Mouse (Mus musculus) heart, postnatal 14 days (tissue): ENCODE results near the gene Loxl3. TPM values are rescaled to one million over a fixed set of nuclear protein-coding genes. Genes with fewer than 3 reads are reported as not detected.

Experiments
- DNase-seq, 2 experiments: peaks; one replicate each; pipeline ENCODE4 v3.0.0; 2021 to 2022
- intact Hi-C: fragments of 180-260 bp; cut with DNase I; formaldehyde crosslinking; loops from one replicate; pipeline ENCODE4 v1.15.1; 2025
- long read RNA-seq, 2 experiments: library from polyadenylated mRNA; stranded (forward); transcript quantifications; one replicate each; pipeline ENCODE4 v2.0.0; 2021
- total RNA-seq, 2 experiments: library from RNA; stranded (reverse); gene quantifications; 2 replicates each; pipeline ENCODE4 v1.2.3; 2021

Gene Loxl3
- 1 to 10 TPM; 3.9 to 4.9 TPM for total RNA-seq
- long read RNA-seq, experiment 1, full-length matches to known transcripts: 6 of 7 reads
- long read RNA-seq, experiment 1, partial matches to known transcripts: 0 of 7 reads
- long read RNA-seq, experiment 1, other reads (novel, unspliced or antisense): 1 of 7 reads
- long read RNA-seq, experiment 2, full-length matches to known transcripts: 10 of 17 reads
- long read RNA-seq, experiment 2, partial matches to known transcripts: 2 of 17 reads
- long read RNA-seq, experiment 2, other reads (novel, unspliced or antisense): 5 of 17 reads

DNA sequence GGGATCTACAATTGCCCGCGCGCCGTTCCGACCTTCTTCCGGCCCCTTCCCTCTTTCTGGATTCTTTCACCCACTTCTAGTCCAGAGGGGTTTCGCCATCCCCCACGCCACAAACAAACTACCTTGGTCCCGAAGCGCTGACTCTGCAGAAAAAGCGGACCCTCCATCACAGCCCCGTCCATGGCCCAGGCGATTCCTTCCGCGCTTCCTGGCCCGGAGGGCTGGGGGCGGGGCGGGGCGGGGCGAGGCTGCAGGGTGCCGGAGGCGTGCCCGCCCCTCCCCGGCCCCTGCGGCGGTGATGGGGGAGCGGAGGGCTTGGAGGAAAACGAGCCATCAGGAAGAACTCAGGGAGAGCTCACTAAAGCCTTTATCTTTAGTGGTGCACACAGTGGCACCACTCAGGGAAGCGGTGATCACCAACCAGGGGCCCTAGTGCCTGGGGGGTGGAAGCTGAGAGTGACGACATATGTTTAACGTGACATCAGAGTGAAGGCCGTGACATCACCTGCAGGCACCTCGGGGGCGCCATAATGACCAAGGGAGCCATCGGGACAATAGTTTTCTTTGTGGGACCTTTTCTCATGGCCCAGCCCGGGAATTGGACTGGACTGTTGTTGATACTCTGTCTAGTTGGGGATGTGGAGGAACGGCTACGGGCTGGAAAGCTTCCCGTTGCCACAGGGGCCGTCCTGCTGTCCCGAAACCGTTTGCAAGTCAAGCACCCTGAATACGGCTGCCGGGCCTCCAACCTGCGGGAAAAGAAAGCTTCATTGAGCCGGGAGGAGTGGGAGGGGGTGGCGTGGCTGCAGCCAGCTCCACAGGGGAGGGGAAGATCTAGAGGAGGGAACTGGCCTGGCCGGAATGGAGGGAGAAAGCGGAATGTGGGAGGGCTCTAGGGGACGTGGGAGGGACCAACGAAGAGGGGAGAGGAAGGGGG, at the start of gene Loxl3, which contains the start of gene Dok1:
TSS of gene Loxl3 (plus strand) at position 925 of the 937 bp plus-strand sequence.
TSS of gene Dok1 (minus strand) at position 223 of the 937 bp plus-strand sequence.
- intact Hi-C loops: loop anchor here (5.0 kb wide), 1 partner anchor 36 kb away; no protein-coding TSS in a partner anchor
- DNase-seq: peak; percentile 75 to 78

DNA sequence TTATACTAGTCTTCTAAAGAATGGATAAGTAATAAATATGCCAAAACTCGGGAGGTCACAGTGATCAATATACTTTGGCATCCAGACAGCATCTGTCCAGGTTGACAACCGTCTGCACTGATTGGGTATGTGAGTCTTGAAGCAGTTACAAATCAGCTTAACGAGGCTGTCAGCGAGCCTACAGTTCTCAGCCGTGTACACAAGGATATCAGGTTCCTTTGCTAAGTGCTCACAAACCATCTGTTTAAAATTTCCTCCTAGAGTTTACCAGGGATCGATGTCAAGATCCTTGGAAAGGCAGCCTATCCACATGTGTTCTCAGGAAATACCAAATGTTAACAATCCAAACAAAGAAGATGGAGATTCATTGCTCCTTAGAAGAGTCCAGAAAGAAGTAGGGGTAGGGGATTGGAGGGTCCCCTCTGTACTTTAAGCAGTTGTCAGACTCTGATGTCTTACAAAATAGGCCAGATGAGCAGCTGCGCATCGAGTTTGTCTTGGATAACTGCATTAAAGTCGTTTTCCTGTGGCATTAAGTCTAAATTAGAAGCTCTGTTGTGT, 46.5 kb upstream of the Loxl3 start:
- intact Hi-C loops: no loop called here
- no peak for DNase-seq

DNA sequence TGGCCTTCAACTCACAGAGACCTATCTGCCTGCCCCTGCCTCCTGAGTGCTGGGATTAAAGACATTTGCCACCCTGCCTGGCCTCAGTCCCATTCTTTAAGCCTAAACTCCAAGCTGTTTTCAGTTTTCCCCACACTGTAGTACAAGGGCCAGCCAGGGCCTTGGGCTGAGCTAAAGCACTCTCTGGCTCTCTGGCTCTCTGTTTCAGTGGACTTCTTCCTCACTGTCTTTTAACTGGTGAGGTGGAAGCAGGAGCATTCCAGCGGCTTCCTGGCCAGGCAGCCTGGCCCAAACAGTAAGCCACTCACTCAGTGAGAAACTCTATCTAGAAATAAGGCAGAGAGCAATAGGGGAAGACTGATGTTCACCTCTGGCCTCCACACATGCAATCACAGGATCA, 40.3 kb upstream of the Loxl3 start:
- intact Hi-C loops: loop anchor here (10.0 kb wide), 1 partner anchor 281 kb away; no protein-coding TSS in a partner anchor
- no peak for DNase-seq

DNA sequence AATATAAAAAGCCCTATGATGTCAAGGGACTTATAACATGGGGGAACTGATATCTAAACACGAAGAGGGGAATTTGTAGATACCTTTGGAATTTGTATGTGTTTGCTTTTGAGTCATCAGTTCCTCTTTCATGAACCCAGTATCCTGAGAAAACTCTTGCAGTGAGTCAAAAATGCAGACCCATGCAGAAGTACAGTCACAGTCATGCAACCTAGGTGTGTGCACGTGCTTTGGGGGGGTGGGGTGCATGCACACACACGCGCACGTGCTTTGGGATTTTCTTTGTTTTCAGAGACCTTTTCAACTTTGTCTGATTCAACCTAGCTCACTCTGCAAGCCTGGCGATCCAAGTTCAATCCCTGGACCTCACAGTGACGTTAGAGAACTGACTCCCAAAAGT, 39.6 kb upstream of the Loxl3 start:
- intact Hi-C loops: loop anchor here (10.0 kb wide), 1 partner anchor 280 kb away; no protein-coding TSS in a partner anchor
- DNase-seq: no peak

DNA sequence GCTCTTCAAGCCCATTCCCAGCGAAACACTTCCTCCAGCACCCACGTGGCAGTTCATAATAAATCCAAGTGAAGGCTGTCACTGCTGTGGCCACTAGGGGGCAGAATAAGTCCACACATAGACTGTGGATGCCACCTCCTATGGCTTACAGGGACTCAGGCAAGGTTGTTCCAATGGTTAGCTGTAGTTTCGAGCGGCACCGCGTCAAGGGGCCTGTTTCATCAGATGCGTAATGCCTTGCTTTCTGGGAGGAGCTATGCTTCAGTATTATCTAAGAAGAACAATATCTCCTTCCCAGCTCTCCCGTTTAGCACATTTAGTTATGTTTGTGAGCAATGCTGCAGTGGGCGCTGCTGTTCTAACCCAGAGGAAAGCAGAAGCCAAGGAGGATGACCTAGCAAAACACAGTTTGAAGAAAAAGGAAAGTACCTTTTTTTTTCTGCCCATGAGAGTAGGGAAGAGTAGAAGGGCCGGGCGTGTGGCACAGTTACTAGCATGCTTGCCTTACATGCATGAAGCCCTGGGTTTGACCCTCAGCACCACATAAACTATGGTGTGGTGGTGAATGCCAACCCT, 37.1 kb upstream of the Loxl3 start:
- intact Hi-C loops: loop anchor here (2.0 to 10.0 kb wide), 4 partner anchors 35 to 278 kb away; partner anchors contain the start of genes Dok1 and Loxl3
- DNase-seq: peak; percentile 87 to 92

DNA sequence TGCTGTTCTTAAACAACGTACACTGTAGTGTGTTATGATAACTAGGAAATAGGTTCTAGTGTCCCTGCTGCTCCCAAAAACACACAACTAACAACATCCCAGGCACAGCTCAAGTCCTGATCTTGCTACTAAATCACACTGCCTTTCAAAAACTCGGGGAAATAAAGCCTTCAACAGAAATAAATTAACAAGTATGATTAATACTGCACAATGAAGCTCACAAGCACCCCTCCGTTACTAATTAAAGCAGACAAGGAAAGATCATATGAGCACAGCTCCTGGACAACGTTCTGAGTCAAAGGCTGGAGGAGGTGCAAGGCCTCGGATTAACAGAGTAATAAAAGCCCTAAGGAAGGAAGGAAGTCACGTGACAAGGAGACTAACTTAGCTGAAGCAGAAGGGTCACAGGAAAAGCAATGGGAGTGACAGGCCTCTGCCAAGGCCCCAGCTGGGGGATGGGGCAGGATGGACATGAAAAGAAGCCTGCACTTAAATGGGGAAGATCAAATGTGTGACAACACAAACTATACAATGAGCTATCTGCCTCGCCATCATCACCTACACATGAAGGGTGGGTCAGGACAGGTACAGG, 36.4 kb upstream of the Loxl3 start:
- intact Hi-C loops: loop anchor here (1.0 to 10.0 kb wide), 6 partner anchors 35 to 277 kb away; partner anchors contain the start of genes Aup1, Ccdc142, Dok1 and Gm42688
- DNase-seq: peak; percentile 35 to 47

DNA sequence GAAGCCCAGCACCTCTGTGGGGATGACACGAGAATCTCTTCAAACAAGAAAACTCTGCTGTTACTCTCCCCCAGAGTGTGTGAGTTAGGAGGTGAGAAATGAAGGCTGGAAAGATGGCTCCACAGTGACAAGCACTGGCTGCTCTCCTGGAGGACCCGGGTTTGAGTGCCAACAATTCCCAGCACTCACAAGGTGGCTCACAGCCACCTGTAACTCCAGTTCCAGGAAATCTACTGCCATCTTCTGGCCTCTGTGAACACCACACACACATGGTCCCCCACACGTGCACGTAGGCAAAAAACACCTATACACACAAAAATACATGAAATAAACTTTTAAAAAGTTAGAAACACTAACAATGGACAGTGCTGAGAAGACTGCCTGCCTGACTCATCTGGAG, 35.6 kb upstream of the Loxl3 start:
- DNase-seq: no peak
- intact Hi-C loops: loop anchor here (1.0 to 10.0 kb wide), 4 partner anchors 34 to 276 kb away; partner anchors contain the start of genes Aup1, Ccdc142, Dok1 and Gm42688

DNA sequence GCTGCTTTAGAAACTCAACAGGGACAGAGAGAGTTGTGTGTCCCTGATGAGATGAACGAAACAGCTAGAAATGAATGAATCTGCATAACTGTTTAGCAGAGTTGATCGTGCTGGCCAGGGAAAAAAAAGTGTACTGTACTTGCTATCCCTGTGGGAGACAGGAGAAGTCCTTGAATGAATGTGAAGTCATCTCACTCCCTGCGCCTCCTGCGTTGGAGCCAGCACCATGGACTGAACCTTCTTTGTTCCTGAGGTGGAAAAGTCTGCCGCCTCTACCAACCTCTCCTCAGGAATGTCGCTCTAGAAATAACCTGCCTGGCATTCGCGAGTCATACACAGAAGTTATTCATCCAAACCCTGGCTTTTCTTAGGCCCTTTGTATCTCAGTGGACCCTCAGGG, 34.0 kb upstream of the Loxl3 start:
- no peak for DNase-seq
- intact Hi-C loops: loop anchor here (5.0 to 10.0 kb wide), 2 partner anchors 32 to 275 kb away; partner anchors contain the start of genes Dok1 and Loxl3

DNA sequence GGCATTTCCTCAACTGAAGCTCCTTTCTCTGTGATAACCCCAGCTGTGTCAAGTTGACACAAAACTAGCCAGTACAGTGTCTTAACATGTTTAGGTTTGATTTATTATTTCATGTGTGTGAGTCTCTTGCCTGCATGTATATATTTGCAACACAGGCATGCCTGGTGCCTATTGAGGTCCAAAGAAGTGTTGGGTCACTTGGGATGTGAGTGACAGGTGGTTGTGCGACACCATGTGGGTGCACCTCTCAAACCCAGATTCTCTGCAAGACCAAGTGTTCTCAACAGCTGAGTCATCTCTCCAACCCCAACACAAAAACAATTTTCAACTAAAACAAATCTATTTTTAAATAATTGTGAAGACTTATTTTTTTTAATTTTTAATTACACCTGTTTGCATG, 30.9 kb upstream of the Loxl3 start:
- intact Hi-C loops: no loop called here
- DNase-seq: no peak

DNA sequence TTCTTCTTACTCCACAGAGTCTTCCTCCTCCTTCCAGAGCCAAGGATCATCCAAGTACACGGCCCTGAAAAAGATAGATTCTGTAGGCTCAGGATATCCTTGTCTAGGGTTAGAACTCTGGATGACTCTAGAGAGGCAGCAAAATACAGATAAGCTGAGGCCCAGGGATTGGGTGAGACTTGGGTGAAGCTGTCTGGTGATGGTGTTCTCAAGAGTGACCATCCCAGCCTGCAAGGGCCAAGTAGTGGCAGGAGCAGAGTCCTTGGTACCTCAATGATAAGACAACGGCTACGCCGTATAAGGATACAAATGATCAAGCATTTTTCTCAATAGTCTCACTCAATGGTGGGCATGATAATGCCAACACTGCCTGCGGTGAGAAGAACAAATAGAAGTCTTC, 30.1 kb upstream of the Loxl3 start:
- DNase-seq: no peak
- intact Hi-C loops: no loop called here

DNA sequence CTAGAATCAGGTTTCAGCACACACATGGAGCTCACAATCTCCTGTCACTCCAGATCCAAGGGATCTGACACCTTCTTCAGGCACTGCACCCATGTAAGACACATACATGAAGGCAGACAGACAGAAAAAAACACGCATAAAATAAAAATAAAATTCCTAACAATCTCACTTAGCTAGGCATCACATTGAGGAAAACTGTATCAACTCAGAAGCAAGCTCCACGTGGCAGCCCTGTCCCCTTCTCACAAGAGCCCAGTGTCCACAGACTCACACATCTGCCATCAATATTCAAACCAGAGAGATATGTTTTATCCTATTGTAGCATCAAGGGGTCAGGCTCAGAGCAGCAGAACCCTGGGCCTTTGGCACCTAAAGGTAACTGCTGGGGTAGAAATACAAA, 29.7 kb upstream of the Loxl3 start:
- intact Hi-C loops: no loop called here
- DNase-seq: no peak

DNA sequence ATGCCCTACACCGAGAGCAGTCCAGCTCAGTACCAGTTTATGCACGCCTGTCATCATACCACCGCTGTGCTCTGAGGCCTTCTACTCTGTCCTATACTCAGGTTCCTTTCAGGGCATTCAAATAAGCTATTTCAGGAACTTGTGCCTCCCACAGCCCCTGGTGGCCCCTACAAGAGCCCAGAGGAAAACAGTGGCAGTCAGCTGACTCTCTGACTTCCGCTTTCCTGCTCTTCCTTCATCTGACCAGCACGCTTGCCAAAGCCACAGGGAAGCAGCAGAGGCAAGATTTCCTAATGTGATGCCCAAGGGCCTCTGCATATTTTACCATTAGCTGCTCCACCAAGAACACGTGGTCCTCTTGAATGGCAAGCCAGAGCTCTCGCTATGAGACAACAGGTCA, 29.1 kb upstream of the Loxl3 start:
- intact Hi-C loops: no loop called here
- peak; percentile 25 to 28 for DNase-seq

DNA sequence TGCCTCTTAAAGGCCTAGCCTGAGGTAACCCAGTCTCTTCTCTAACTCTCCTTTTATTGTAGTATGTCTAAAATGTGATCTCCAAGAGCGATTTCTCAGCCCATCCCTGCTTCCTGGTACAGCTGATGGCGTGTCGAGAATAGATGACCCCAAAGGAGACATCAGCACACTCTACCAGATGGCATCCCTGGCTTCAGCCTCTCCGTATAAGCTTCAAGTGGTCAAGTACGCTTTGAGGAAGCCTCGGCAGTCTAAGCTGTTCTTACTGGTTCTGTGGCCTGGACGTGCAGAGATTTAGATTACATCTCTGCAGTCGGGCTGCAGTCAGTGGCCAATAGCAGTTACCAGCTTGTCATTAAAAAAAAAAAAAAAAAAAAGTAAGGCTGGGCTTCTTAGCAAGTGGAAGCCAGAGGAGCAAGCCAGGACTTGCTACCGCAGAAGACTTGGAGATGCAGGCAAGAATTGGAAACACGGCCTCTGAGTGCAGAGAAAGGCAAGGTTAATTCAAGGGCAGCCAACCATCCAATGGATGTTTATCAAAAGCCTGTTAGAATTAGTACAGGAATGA, 28.4 kb upstream of the Loxl3 start:
- intact Hi-C loops: no loop called here

DNA sequence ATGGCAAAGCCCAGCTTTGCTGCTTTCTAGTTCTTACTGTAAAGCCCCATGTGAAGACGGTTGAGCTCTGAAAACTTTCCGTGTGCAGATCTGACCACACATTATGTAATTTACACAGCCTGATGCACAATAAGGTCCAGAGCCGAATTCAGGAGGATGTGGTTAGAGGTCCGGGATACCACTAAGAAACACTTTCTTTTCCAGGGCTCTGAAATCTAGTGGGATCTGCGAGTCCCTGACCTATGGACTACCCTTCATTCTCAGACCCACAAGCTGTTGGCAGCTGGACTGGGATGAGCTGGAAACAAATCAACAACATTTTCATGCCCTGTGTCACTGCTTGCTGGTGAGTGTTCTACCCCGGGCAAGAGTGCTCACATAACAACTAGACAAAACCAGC, 27.9 kb upstream of the Loxl3 start:
- no peak for DNase-seq
- intact Hi-C loops: no loop called here

More for the DNA sequence above, 28.4 kb upstream of the Loxl3 start:
- DNase-seq: no peak

DNA sequence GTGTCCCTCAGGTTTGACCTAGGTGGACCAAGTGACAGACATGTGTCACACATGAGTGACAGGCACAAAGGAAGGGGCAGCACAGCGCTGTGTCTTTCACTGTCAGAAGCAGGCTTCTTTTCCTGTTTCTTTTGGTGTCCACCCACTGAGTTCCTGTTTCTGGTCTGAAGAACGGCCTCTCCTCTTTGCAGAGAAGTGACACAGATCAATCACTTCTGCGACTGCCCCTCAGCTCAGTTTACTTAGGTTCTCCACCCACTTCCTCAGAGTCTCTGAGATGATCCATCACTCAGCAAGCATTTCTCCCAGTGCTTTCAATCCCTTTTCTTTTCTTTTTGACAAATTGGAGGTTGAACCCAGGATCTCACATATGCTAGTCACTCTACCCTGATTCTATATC, 25.3 kb upstream of the Loxl3 start:
- DNase-seq: no peak
- intact Hi-C loops: no loop called here

DNA sequence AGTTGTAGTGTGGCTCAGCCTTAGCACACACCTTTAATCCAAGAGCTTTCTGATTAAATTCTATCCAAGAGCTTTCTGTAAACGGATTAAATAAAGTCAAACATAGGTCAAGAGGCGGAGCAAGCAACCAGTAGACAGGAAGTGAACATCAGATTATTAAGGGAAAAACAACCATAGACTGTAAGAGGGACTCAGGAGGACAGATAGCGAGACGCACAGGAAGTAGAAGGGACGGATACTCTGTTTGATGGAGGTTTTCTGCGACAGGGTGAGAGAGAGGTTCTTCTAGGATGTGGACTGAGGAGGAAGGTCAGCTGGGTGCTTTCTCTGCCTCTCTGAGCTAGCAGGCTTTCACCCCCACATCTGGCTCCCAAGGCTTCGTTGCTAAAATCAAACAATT, 24.0 kb upstream of the Loxl3 start:
- intact Hi-C loops: no loop called here
- no peak for DNase-seq

DNA sequence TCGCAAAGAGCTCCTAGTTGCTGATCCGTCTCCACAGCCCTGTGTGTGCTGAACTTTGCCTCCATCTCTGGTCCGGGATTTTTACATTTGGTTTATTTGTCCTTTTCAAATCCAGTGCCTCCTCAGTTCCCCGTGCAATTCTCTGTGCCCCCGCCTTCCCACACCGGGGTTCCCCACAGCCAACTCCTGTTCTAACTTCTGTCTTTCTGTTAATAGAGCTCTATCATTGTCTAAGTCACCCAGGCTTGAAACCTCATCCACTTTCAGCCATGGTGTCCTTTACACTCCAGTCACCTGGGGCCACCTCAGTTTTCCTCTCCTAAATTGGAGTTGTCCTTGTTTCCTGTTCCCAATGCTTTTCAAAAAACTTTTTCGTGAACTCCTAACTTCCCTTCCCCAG, 22.7 kb upstream of the Loxl3 start:
- intact Hi-C loops: no loop called here
- DNase-seq: no peak

DNA sequence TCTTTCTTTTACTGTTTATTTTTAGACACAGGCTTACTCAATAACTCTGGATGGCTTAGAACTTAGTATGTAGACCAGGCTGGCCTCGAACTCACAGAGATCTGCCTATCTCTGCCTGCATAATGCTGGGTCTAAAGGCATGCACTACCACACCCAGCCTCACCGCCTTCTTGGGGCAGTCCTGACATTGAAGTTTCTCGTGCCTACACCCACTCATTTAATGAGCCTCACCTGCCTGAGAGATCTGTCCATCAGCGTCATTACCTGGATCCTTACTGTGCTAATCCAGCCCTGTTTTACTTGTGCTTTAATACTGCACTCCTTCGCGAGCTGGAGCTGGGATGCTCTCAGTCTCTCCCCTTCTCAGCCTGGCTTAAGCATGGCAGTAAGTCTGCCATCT, 22.2 kb upstream of the Loxl3 start:
- no peak for DNase-seq
- intact Hi-C loops: no loop called here

DNA sequence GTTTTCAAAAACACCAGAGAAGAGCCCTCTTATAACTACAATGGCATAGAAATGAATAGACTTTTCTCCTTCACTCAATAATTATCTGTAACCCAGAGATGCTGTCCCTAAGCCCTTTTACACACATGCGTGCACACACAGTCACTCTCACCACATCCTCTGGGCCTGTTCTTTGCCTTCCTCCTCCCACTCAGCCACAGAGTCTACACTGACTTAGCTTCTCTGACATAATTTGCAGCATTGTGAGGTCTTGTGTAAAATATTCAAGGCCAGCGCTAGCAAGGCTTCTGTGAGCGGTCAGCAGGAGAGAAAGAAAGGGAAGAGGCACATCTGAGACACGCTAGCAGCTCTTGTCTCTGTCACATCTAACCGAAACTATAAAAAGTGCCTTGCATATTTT, 20.5 kb upstream of the Loxl3 start:
- no peak for DNase-seq
- intact Hi-C loops: no loop called here
